Mouse (Mus musculus): Measurements from ENCODE around the gene Ttc41. TPM values are rescaled to one million over a fixed set of nuclear protein-coding genes. Genes with fewer than 3 reads are reported as not detected.
A peak's percentile ranks its signal among the peaks of the same experiment; 100 is the strongest.

The Ttc41 gene
- polyA plus RNA-seq, 1 experiment: 2.9 TPM

DNA sequence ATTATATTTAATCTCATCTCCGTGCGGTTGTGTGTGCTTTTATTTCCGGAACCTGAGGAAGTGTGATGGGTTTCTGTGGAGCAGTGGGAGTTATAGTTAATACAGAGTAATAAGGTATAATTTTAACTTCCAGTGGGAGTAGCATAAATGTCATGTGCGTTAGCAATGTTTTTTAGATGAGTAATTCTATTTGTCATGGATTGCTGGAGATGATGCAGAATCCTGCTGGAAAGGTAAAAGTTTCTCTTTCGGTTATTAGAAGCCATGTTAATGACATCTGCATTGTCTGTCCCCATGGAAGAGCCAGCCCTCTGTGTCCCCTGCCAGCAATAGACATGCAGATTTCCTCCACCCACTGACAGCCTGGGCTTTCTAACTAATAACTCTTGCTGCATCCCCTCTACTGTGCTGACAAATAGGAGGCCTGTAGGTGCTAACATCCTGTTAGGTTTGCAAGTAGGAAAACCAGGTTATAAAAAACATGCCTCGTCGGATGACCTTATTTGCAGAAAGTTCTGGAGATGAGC is 83.6 kb downstream of the Ttc41 start:
- DNase-seq: no peak

GRCm38 (mm10) chr10:86791507-86792184 is 86.0 kb downstream of the Ttc41 start:
- DNase-seq: no peak
- no peak overlapping the region for H3K4me3 ChIP-seq (replicated peaks; ENCODE audit: insufficient read depth, low read depth, low read length)
- TF ChIP-seq POLR2A (IDR thresholded peaks at IDR 0.05; ENCODE audit: borderline replicate concordance, insufficient read depth, low read length) (no peak), CTCF (IDR thresholded peaks at IDR 0.05; ENCODE audit: borderline replicate concordance, insufficient read depth, low read depth, low read length) (no peak)
- no peaks in the 10 kb centered on the region for H3K27me3 ChIP-seq (ENCODE audit: control insufficient read depth, insufficient read depth, low read length)
- no peak overlapping the region for H3K27ac ChIP-seq (ENCODE audit: insufficient read depth, low read length)
- peaks cover 29% of the 10 kb centered on the region for H3K4me1 ChIP-seq (ENCODE audit: control insufficient read depth, insufficient read depth, low read length)
- WGBS: 93% methylated on average over 7 of the region's 7 CpGs

More for the DNA sequence above, 83.6 kb downstream of the Ttc41 start:
- TF ChIP-seq CTCF (IDR thresholded peaks at IDR 0.05; ENCODE audit: borderline replicate concordance, insufficient read depth, low read depth, low read length): no peak
- TF ChIP-seq POLR2A (IDR thresholded peaks at IDR 0.05; ENCODE audit: borderline replicate concordance, insufficient read depth, low read length): no peak
- Histone ChIP-seq H3K27ac (ENCODE audit: insufficient read depth, low read length) (no peak overlapping the region), H3K4me1 (ENCODE audit: control insufficient read depth, insufficient read depth, low read length) (peaks cover 15% of the 10 kb centered on the region), H3K27me3 (ENCODE audit: control insufficient read depth, insufficient read depth, low read length) (no peaks in the 10 kb centered on the region), H3K4me3 (replicated peaks; ENCODE audit: insufficient read depth, low read depth, low read length) (no peak overlapping the region)
- WGBS: 86% methylated on average over 7 of the region's 7 CpGs

- Histone ChIP-seq H3K27me3 (ENCODE audit: control insufficient read depth, insufficient read depth, low read length) (no peaks in the 10 kb centered on the region), H3K4me3 (replicated peaks; ENCODE audit: insufficient read depth, low read depth, low read length) (no peak overlapping the region), H3K27ac (ENCODE audit: insufficient read depth, low read length) (no peak overlapping the region), H3K4me1 (ENCODE audit: control insufficient read depth, insufficient read depth, low read length) (peaks cover 23% of the 10 kb centered on the region)
- DNase-seq: peak in 1 of 2 experiments; percentile 28
- 36% methylated on average over 2 of the region's 2 CpGs for WGBS
- TF ChIP-seq POLR2A (IDR thresholded peaks at IDR 0.05; ENCODE audit: borderline replicate concordance, insufficient read depth, low read length) (no peak), CTCF (IDR thresholded peaks at IDR 0.05; ENCODE audit: borderline replicate concordance, insufficient read depth, low read depth, low read length) (no peak)
Measured at GRCm38 (mm10) chr10:86793509-86793951, 87.9 kb downstream of the Ttc41 start.

DNA sequence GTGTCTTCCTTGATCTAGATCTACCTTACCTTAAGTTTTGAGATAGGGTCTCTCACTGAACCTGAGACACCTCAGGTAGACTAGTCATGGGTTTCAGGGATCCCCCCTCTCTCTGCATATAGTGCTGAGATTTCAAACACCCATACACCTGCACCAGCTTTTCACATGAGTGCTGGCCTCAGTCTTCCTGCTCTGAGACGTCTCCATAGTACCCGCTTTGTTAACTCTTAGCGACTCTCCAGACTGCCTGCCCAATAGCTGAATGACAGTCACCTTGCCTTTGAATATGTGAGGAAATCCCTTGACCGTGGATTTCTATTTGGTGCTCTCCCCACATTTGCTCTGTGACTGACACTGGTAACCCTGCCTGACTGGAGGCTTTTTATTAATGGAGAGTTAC is 88.6 kb downstream of the Ttc41 start:
- Histone ChIP-seq H3K27me3 (ENCODE audit: control insufficient read depth, insufficient read depth, low read length) (no peaks in the 10 kb centered on the region), H3K4me3 (replicated peaks; ENCODE audit: insufficient read depth, low read depth, low read length) (no peak overlapping the region), H3K4me1 (ENCODE audit: control insufficient read depth, insufficient read depth, low read length) (peaks cover 23% of the 10 kb centered on the region), H3K27ac (ENCODE audit: insufficient read depth, low read length) (no peak overlapping the region)
- 90% methylated on average over 4 of the region's 4 CpGs for whole genome bisulfite sequencing
- TF ChIP-seq CTCF (IDR thresholded peaks at IDR 0.05; ENCODE audit: borderline replicate concordance, insufficient read depth, low read depth, low read length) (no peak), POLR2A (IDR thresholded peaks at IDR 0.05; ENCODE audit: borderline replicate concordance, insufficient read depth, low read length) (no peak)
- no peak for DNase-seq

GRCm38 (mm10) chr10:86794794-86795535 is 89.4 kb downstream of the Ttc41 start:
- 57% methylated on average over 9 of the region's 9 CpGs for WGBS
- TF ChIP-seq POLR2A (IDR thresholded peaks at IDR 0.05; ENCODE audit: borderline replicate concordance, insufficient read depth, low read length) (no peak), CTCF (IDR thresholded peaks at IDR 0.05; ENCODE audit: borderline replicate concordance, insufficient read depth, low read depth, low read length) (no peak)
- Histone ChIP-seq H3K27me3 (ENCODE audit: control insufficient read depth, insufficient read depth, low read length) (no peaks in the 10 kb centered on the region), H3K4me1 (ENCODE audit: control insufficient read depth, insufficient read depth, low read length) (peaks cover 20% of the 10 kb centered on the region), H3K4me3 (replicated peaks; ENCODE audit: insufficient read depth, low read depth, low read length) (no peak overlapping the region), H3K27ac (ENCODE audit: insufficient read depth, low read length) (0 out of 2 replicates have a peak overlapping the region, but pooled peaks have one; percentile 29)
- DNase-seq: peak; percentile 42 to 56

DNA sequence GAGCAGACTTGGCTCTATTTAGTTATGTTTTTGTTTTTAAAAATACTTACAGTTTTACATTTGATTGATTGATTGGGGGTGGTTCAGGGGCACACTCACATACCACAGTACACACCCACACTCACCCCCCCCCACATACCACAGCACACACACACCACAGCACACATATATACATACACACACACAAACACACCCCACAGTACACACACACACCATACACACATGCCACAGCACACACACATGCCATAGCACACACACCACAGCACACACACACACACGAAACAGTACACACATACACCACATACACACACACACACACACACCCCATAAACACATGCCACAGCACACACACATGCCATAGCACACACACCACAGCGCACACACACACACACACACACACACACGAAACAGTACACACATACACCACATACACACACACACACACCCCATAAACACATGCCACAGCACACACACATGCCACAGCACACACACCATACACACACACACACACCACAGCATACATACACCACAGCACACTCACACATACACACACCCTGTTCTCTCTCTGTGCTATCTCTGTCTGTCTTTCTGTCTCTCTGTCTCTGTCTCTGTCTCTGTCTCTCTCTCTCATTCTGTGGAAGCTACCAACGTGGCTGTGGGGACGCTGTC is 90.6 kb downstream of the Ttc41 start:
- 94% methylated on average over 5 of the region's 5 CpGs for WGBS
- TF ChIP-seq CTCF (IDR thresholded peaks at IDR 0.05; ENCODE audit: borderline replicate concordance, insufficient read depth, low read depth, low read length): no peak
- TF ChIP-seq POLR2A (IDR thresholded peaks at IDR 0.05; ENCODE audit: borderline replicate concordance, insufficient read depth, low read length): no peak
- H3K27me3 ChIP-seq (ENCODE audit: control insufficient read depth, insufficient read depth, low read length): no peaks in the 10 kb centered on the region
- H3K4me1 ChIP-seq (ENCODE audit: control insufficient read depth, insufficient read depth, low read length): peaks cover 20% of the 10 kb centered on the region
- H3K27ac ChIP-seq (ENCODE audit: insufficient read depth, low read length): no peak overlapping the region
- no peak for DNase-seq
- H3K4me3 ChIP-seq (replicated peaks; ENCODE audit: insufficient read depth, low read depth, low read length): no peak overlapping the region

- H3K27ac ChIP-seq (ENCODE audit: insufficient read depth, low read length): no peak overlapping the region
- 96% methylated on average over 1 of the region's 1 CpGs for WGBS
- no peak for TF ChIP-seq POLR2A (IDR thresholded peaks at IDR 0.05; ENCODE audit: borderline replicate concordance, insufficient read depth, low read length)
- TF ChIP-seq CTCF (IDR thresholded peaks at IDR 0.05; ENCODE audit: borderline replicate concordance, insufficient read depth, low read depth, low read length): no peak
- H3K4me3 ChIP-seq (replicated peaks; ENCODE audit: insufficient read depth, low read depth, low read length): no peak overlapping the region
- H3K27me3 ChIP-seq (ENCODE audit: control insufficient read depth, insufficient read depth, low read length): no peaks in the 10 kb centered on the region
- H3K4me1 ChIP-seq (ENCODE audit: control insufficient read depth, insufficient read depth, low read length): peaks cover 16% of the 10 kb centered on the region
- DNase-seq: no peak
Measured at GRCm38 (mm10) chr10:86807362-86807761, 101.8 kb downstream of the Ttc41 start.

All from cerebellum, adult 2 months (tissue).